Mouse (Mus musculus) lung, postnatal 0 days (tissue): ENCODE measurements around the gene Lcn6.

Source experiments
- CTCF ChIP-seq: IDR thresholded peaks from 2 replicates; pipeline ENCODE4 v1.5.1; 2016; ENCODE audit warnings: antibody characterized with exemption, mild to moderate bottlenecking
- EP300 ChIP-seq: IDR thresholded peaks from 2 replicates; pipeline ENCODE4 v1.6.1; 2016; ENCODE audit warnings: antibody characterized with exemption, mild to moderate bottlenecking, control low read depth

GRCm38 (mm10) chr2:25698696-25699095 lies 22.1 kb downstream of the Lcn6 start:
- TF ChIP-seq CTCF, result no peak
- TF ChIP-seq EP300, result no peak
